Mouse (Mus musculus): ENCODE results near the gene Prrc2b.

Prrc2b gene

DNA sequence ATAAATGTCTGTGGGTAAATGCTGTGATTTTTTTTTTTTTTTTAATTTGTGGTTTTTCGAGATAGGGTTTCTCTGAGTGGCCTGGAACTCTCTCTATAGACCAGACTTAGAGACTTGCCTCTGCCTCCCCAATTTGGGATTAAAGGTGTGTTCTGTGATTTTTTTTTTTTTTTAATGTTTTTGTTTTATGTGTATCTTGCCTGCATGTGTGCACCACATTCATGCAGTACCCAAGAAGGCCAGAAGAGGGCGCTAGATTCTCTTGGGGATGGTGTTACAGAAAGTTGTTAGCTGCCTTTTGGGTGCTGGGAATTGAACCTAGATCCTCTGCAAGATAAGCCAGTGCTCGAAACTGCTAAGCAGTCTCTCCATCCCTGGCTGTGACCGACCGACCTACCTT, 10.1 kb downstream of the Prrc2b start:
- no peak for DNase-seq (ENCODE audit: low read depth in 1 of 2, low spot score in 2 of 2)

DNA sequence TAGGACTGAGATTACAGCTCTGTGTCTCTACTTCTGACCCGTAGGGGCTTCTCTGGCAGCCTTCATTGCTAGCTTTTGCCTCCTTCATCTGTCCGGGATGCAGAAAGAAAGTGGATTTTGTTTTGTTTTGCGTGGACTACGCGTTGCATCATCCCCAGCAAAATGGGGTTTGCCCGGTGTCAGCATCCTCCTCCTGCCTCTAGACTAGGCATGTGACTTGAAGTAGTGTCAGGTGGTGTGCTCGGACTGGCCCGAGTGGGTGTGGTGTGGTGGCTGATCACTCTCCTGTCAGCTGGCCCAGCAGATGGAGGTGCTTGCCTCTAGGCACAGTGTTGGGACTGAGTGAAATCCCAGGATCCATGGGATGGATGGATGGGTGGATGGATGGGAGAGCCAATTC, 11.2 kb downstream of the Prrc2b start:
- DNase-seq (ENCODE audit: low read depth in 1 of 2, low spot score in 2 of 2), result peak in 1 of 2 experiments; percentile 29

DNA sequence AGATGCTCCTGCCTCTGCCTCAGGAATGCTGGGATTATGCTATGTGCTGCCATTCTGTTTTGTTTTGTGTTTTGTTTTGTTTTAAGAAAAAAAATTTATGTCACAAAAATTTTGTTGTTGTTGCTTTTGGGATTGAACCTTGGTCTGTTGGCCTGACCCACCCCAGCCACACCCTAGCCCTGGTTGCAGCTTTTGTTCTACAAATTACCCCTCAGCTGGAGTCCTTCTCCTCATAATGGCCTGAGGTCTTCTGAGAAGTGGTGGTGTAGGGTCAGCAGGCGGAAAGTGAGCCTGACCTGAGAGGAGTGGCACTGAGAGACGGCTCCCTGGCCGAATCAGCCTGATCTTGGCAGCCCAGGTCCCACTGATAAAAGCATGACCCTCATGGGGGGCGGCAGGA, 11.8 kb downstream of the Prrc2b start:
- DNase-seq (ENCODE audit: low read depth in 1 of 2, low spot score in 2 of 2), result no peak

DNA sequence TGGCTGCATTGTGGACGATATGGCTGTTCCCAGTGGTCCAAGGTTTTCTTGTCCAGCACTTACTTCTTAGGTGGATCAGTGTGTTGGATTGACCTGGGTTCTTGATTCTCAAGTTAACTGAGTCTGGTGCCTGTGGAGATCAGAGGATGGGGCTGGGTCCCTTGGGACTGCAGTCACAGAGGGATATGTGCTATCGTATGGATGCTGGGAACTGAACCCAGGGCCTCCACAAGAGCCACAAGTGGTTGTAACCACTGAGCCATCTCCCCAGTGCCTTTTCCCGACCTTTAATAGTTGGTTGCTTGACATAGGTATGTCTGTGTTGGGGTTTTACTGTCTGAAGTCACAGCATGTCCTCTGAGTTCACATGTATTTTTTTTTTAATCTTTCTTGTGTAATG, 12.2 kb downstream of the Prrc2b start:
- DNase-seq (ENCODE audit: low read depth in 1 of 2, low spot score in 2 of 2), result no peak

DNA sequence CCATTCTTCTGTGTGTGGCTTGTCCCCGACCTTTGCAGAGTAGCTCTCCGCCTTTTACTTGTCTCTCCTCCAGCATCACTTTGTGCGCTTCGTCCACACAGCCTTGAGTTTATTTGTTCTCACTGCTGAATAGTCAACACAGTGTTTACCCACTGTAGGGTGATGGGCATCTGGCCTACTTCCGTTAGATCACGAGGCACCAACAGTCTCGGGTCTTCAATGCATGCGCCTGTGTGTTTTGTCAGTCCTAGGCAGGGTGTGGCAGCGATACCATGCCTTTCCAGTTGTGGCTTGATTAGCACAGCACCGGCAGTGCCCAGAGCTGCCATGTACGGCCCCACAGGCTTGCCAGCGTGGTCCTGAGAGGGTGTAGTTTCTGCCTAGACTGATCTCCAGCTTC, 13.6 kb downstream of the Prrc2b start:
- no peak for DNase-seq (ENCODE audit: low read depth in 1 of 2, low spot score in 2 of 2)

DNA sequence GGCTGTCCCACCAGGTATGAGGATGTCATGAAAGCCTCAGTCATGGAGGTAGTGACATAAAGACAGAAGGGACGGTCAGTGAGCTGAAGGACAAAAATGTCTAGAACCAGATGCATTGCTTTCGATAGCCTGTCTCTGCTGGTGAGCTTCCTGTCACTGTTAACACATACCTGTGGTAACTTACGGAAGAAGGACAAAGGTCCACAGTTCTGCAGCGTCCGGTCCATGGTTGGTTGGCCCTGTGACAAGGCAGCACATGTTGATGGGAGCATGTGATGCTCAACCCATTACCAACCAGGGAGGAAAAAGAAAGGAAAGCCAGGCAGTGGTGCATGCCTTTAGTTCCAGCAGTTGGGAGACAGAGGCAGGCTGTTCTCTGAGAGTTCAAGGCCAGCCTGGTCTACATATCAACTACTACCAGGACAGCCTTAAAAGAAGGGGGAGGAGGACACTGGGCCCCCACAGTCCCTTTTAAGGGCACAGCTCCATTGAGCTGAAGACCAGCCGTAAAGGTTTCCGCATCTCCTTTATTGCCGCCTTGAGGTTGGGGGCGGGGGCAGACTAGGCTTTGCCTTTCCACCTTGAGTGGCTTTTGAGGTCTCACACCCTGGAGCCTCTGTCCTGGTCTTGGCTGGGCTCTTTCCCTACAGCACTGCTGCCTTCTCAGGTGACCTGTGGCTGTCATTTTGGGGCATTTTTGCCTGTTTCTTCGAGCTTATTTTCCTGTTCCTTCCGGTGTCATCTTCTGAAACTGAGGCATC, 14.3 kb downstream of the Prrc2b start:
- DNase-seq (ENCODE audit: low read depth in 1 of 2, low spot score in 2 of 2), result no peak

DNA sequence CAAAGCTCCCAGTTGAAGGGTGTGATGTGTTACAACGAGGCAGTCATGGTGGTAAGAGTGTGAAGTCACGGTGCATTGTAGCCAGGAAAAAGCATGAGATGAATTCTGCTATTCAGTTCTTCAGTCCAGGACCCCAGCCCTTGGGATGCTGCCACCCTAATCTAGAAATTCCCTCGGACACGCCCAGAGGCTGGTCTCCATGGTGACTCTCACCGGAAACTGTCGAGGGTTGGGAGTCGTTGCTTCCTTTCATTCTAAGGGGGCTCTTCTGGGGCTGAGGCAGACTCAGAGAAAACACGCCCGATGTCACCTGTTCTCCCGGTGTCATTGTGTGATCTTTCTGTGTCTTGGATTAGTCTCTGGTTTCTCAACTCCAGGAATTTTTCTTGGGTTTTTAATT, 15.7 kb downstream of the Prrc2b start:
- no peak for DNase-seq (ENCODE audit: low read depth in 1 of 2, low spot score in 2 of 2)

DNA sequence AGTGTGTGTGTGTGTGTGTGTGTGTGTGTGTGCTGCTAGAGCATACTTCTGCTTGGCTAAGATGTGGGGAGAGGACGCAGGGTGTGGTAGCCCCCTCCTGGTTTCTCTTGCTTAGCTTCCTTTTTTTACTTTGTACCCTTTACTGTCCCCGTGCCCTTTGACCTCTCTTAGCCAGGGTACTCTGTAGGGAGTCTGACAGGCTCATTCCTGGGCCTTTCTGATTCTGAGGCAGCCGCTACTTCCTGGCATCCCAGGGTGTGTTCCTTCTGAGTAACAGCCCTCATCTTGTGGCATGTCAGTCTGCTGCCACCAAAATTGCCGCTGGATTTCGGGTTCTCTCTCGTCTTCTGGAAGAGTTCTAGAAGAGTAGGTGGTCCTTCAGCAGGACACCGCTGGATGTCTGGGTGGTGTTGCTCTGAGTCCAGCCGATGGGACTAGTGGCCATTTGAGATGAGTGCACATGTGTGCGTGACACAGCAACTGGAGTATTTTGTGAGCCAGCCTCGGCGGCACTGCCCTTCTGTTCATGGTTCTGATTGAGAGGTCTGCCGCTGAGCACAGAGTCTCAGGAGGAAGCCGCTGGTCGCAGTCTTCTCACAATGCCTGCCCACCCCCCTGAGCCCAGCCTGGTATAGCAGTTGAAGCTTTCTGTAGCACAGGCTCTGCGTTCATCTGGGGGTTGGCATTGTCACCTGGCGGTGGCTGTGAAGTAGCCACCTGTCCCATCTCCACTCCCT, 16.3 kb downstream of the Prrc2b start:
- no peak for DNase-seq (ENCODE audit: low read depth in 1 of 2, low spot score in 2 of 2)

DNA sequence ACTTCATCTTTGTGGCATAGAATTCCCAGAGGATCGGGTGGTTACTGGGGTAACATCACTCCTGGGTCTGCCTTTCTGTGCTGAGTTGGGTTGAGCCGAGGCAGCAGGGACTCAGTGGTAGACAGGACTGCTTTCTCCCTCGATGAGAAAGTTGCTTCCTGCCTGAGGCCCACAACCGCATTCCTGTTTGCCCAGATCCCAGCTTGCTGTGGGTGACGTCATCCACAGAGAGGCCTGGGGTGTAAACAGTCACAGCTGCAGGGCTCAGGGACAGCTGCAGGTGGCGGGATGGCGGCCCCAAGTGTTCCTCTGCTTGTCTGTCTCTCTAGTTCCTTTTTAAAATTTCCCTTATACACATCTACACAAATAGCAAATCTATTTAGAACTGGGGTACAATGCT, 16.9 kb downstream of the Prrc2b start:
- peak in 1 of 2 experiments; percentile 28 for DNase-seq (ENCODE audit: low read depth in 1 of 2, low spot score in 2 of 2)

DNA sequence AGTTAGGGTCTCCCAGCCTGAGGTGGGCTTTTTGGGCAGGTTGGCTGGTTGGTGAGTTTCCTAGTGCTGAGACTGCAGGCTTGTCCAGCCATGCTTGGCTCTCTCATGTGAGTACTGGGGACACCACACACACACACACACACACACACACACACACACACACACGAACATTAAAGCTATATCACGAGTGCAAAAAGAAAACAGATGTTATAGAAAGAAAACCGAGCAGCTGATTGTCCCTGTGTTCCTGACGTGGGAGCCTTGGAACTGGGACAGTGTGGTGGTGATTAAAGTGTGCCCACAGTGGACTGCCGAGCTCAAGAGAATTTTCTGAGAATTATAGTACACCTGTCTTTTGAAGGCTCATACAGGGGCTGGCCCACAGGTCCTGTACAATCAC, 18.4 kb downstream of the Prrc2b start:
- no peak for DNase-seq (ENCODE audit: low read depth in 1 of 2, low spot score in 2 of 2)

DNA sequence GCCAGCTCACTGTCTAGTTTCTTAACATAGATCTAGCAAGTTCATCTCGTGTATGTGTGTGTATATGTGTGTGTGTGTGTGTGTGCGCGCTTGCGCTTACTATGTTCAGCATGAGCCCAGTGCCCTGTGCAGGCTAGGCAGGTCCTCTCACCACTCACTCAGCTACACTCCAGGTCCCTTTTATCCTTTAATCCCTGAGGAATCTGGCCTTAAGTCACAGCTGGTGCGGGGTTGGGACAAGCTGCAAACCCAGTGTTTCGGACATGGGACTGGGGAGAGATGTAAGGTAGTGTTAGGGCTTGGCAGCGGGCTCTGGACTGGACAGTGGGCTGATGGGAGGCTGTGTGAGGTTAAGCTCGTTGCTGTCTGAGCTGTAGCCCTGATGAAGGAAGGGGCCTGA, 19.1 kb downstream of the Prrc2b start:
- DNase-seq (ENCODE audit: low read depth in 1 of 2, low spot score in 2 of 2), result no peak

DNA sequence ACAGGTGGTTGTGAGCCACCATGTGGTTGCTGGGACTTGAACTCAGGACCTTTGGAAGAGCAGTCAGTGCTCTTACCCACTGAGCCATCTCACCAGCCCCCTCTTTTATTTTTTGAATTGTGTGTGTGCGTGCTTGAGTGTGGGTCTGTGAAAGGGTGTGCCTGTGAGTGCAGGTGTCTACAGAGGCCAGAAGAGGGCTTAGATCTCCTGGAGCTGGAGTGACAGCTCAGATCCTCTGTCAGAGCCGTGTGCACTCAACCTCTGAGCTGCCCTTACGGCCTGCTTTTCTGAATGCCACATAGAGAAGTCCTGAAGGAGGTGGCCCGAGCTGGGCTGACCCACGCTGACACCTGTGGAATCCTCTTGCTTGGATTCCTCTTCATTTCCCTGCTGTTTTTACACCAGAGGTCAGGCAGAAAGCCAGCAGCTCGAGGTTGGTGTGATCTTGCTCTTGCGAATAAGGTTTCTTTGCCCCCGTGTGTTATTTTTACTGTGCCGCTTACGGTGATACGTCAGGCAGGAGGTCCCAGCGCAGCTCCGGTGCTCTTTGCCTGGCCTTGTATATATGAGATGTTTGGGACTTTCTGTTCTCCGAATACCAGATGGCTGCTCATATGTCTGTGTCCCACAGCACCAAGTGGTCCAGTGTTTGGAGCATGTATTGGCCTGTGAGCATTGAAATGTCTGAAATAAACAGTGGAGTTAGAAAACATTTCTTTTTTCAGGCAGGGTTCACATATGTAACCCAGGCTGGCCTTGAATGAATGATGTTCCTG, 21.0 kb downstream of the Prrc2b start:
- DNase-seq (ENCODE audit: low read depth in 1 of 2, low spot score in 2 of 2), result no peak

DNA sequence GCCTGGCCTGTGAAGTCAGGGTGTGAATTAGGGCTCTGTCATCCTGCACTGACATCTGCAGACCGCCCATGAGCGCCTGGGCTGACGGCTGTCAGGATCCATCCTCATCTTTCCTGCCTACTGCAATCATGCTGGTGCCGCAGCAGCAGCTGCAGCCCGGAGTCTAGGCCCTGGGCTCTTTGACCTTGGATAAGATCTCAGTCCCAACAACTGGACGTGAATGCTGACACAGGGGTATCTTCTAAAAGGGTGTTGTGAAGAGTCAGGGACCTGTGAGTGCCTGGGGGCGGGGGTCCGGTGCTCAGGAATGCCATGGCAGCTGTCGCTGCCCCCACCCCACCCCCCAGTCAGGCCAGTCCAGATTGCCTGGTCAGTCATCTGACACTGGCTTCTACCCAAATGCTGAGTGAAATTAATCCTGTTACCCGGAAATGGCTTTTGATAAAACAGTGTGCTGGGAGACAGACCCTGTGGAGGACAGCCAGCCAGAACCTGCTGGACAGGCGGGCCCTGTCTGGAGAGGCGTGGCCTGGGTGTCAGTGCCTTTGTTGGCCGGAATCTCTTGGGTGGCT, 23.4 kb downstream of the Prrc2b start:
- DNase-seq (ENCODE audit: low read depth in 1 of 2, low spot score in 2 of 2), result no peak

DNA sequence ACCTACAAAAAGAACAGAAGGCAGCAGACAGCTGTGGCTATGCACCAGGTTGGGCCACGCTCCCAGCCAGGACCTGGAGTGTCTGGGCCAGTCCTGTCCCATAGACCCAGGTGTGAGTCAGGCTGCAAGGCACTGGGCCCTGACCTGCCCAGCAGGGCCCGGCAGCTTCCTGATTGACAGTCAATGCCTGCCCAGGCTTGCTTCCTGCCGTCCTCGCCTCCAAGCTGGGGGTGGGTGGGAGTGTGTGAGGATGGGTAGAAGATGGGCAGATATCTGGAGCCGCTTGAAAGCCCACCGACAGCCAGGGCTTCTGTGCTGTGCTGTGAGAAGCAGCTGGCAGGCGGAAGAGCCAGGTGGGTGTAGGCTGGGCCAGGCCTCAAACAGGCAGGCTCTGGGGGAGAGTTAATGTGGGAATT, 24.2 kb downstream of the Prrc2b start:
- DNase-seq (ENCODE audit: low read depth in 1 of 2, low spot score in 2 of 2), result no peak

DNA sequence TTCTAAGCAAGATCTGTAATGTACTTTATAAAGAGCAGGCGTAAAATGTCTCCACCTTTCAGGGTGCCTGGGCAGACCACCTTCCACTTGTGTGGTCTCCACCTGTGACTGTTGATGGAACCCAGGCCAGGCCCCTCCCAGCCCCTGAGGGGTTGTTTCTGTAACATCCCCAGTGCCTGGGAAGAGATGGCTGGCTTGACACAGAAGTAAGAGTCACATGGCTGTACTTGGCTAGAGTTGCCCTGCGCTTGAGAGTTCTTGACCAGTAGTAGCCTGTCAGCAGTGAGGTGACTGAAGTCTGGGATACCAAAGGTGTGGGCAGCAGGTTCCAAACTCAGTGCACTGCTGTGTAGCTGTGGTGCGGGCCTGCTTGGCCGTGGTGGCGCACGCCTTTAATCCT, 24.6 kb downstream of the Prrc2b start:
- DNase-seq (ENCODE audit: low read depth in 1 of 2, low spot score in 2 of 2), result no peak

DNA sequence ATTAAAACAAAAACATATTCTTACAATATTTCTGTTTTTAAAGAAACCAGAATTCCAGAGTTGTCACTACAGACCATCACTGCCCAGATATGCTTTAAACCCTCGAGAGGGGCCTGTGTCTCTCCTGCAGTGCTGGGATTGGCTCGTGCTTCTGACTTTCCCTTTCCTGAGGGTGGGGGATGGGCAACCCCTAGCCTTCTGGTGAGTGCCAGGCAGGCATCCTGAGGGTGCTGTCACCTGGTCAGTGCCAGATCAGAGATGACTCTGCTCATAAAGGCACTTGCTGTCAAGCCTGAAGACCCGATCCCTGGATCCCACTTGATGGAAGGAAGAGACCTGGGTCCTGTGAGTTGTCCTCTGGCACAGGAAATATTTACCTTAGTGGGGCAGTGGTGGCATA, 26.0 kb downstream of the Prrc2b start:
- no peak for DNase-seq (ENCODE audit: low read depth in 1 of 2, low spot score in 2 of 2)

DNA sequence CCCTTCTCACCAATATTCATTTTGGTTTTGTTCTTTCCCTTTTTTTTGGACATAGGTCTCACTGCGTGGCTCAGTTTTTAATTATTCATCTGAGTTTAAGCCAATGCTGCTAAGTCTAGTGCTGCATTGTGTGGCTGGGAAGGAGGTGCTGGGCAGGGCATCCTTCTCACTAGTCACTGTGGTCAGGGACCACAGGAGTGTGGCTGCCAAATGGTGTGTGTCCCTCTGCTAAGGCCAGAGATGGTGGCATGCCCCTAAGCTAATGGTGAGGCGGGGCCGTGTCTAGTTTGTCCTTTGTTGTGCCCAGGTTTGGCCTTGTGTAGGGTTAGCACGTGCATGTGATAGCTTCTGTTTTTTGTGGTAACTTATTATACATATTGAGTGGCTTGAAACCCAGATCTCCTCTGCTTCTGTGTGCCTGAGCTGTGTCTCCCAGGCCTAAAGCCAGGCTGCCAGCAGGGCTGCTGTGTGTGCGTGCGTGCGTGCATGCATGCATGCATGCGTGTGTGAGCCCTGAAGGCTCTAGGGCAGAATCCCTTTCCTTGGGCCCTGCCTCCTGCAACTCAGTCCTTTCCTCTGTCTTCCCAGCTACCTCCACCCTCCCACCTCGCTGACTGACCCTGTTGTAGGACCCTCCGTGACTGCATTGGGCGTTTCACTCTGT, 26.6 kb downstream of the Prrc2b start:
- DNase-seq (ENCODE audit: low read depth in 1 of 2, low spot score in 2 of 2), result no peak

DNA sequence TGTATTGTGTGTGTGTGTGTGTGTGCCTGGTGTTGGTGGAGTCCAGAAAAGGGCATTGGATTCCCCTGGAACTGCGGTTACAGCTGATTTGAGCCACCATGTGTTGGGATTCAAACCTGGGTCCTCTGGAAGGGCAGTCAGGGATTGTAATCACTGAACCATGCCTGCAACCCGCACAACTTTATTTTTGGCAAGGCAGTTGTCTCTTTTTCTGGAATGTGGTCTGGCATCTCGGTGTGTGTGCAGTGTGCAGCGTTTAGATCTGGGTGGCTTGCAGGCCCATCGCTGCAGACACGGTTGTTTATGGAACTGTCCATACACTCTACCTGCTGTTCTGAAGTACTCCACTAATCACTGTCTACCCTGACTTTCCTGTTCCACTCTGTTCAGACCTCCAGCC, 28.5 kb downstream of the Prrc2b start:
- DNase-seq (ENCODE audit: low read depth in 1 of 2, low spot score in 2 of 2), result no peak

DNA sequence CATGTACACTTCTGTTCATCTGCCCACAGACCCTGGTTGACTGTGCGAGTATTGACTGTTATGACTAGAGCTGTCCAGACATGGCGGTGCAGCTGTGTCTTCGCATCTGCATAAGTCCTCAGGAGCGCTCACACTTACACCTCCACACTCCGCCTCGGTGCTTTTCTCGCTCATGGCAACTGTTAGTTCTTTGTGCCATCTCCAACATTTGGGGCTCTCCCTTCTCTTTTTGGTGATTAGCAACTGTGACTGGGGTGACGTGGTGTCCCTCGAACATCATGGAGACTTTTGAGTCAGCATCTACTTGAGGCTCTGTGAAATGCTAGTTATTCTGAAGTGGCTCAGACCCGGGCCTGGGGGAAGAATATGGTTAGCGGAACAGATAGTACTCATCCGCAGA, 29.2 kb downstream of the Prrc2b start:
- no peak for DNase-seq (ENCODE audit: low read depth in 1 of 2, low spot score in 2 of 2)

DNA sequence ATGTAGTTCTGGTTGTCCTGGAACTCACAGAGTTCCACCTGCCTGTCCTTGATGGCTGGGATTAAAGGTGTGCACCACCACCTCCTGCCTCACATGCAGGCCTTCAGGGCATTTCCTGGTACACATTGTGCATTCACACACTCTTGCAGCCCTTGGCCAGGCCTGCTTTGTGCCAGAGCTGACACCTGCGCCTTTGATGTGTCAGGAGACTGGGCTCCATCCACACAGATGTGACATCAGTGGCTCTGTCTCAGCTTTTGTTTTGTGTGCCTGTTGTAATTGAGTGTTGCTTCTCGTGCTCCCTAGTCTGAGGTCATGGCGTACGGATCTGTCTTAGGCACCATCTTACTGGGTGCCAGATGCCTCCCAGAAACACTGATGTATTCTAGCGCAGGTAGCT, 30.5 kb downstream of the Prrc2b start:
- no peak for DNase-seq (ENCODE audit: low read depth in 1 of 2, low spot score in 2 of 2)

DNA sequence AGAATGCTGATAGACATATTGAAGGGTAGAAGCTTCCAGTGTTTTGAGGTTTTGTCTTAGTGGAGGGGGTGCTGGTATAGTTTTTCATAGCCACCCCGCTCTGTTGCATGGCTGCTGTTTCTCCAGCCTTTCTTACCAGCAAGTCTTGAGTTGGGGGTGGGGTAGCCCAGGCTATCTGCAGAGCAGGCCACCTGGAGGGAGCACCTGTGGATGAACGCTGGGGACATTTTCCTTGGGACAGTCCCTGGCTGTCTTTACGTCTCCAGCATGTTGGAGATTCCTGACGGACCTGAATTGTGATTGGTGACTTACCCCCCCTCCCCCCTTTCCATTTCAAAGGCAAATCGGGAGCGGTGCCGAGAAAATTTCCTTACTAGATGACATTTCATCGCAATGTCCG, 31.2 kb downstream of the Prrc2b start:
- DNase-seq (ENCODE audit: low read depth in 1 of 2, low spot score in 2 of 2), result no peak

Measured in monocyte, adult 2 months (primary cell).